Mouse (Mus musculus) layer of hippocampus, adult 9-11 months (tissue): ENCODE measurements at regions not wholly inside any gene's neighbourhood (a gene's known extent, or its start where the extent isn't known, plus 50 kb on each side); places are given as distances from the start of the nearest gene placed in this dataset.
A peak's percentile ranks its signal among the peaks of the same experiment; 100 is the strongest.

Experiments used
- DNase-seq: peaks from one replicate; pipeline ENCODE4 v3.0.0; 2022

DNA sequence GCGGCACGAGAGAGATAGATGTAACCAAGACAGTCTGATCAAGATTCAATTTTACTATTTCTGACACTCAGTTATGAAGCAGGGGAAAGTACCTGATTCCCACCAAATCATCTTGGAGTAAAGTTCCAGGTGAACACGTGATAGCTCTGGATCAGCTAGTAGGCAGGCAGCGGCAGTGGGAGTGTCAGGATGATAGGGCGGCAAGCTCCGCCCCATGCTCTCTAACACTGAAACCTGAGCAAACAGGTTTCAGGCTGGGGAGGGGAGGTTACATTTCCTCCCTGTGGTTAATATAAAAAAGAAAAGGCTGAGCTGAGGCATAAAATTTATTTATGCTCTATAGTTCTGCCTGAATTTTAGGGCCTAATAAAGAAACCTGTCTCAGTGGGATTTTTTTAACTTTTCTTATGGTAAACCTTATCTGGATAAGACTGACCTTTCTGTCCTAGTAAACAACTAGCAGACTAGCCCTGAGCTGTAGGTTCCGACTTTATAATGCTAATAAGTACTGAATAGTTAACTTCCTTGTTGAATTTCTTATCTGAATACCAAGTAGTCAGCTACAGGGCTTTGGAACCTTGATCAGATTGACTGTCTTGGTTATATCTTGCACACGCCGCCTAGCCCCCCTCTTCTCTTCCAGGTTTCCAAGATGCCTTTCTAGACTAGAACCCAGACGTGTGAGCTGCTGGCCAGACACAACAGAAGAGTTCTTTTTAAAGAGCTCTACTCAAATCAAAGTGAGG lies 254.9 kb upstream of the Dab2 start:
- no peak for DNase-seq

DNA sequence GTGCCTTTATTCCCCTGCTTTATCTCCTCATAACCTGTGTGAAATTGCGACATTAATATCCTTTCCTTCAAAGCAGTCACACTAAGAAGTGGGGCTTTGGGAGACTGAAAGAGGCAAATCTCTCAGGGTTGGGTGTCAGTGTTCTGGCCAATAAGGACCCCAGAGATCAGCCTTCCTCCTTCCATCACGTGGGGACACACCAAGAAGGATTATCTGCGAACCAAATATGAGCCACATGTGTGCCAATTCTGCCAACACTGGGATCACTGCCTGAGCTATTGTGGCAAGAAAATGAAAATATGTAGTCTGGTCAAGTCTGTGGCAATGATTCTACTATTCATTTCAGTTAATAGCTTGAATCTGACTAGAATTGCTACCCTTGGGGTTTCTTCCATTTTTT lies 243.9 kb upstream of the Dab2 start:
- DNase-seq = no peak

DNA sequence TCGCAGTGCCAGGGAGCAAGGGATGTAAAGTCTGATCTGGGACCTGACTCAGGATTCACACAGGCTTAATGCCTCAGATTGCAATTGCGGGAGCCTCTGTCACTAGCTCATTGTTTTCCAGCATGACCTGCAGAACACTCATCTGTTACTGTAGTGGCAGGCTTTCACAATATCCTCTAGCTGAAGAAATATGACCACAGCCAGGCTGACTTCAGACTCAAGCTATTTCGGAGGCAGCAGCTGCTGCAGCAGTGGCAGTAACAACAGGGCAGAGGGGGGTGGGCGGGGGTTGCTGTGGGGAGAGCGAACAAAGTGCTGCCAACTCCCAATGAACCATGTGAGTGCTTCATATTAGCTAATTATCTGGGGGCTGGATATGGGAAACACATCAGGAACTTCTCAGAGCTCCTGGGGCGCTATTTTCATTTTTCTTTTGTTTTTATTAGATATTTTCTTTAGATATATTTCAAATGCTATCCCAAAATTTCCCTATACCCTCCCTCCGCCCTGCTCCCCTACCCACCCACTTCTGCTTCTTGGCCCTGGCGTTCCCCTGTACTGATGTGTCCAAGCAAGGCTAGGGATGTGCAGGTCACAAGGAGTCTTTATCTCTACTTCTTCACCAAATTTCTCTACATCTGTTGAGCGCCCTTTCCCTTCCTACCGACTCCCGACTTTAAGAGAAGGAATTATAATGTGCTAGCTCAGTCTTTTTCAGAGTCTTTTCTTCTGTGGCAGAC lies 242.5 kb upstream of the Dab2 start:
- DNase-seq = no peak

DNA sequence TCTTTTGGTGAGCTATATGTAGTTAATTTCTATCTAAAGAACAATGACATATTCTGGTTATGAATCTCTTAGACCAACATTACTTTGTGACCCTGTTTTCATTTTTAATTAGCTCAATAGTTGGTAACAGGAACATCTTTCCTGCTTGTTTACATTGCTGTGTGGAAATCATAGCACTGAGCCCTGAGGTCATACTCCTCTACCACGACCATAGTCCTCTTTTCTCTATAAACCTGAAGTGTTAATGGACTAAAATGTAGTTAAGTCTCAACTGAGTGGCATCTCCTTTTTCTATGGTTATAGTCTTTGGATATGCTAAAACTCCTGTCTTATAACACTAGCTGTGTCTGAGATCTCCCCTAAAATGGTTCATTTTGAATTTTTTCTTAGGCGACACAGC lies 240.2 kb upstream of the Dab2 start:
- no peak for DNase-seq

DNA sequence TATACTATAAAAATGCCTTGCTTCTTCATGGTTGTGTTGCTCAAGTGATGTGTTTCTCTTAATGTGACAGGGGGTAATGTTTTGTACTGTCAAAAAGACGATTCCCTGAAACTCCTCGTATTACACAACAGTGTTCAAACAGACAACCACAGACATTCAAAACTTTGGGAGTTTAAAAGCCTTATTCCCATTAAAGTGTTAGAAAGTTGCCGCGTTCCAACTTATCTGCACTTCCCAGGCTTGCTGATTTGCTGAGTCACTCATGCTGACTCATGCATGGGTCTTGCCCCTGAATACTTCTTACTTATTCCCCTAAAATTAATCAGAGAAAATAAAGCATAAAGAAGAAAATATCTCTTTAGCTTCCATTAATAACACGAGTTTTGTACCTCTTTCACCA lies 239.8 kb upstream of the Dab2 start:
- DNase-seq = no peak

DNA sequence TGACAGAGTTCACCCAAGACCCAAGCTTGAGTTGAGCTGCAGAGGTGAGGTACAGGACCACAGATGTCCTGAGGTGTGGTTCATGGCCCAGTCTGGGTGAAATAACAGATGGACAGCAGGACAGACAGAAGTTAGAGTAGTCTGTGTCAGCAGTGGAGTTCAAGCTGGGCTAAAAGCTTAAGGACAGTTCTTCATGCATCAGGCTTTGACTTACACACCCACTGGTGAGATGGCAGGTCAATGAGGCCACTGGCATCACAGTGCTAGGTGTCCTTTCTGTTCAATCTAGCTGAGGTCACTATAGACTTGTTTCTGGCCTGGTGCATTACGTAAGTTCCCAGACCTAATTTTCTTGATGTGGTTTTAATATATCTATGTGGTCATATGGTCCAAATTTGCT lies 238.9 kb upstream of the Dab2 start:
- no peak for DNase-seq

DNA sequence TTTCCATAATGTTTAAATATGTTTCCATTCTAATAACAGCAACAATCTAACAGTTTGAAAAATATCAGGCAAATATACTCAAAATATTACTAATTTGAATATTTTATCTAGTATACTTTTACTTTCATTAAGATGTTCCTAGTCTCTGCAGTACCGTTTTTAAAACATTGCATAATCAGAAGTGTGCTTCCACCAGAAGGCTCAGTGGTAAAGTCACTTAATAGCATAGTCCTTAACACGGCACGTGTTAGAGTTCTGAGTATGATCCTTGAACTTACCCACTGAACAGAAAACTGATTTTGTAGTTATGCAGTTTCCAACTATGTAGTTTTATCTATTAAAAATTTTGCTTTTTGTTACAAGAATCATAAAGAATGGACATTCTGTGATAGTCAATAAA lies 234.5 kb upstream of the Dab2 start:
- DNase-seq = no peak

DNA sequence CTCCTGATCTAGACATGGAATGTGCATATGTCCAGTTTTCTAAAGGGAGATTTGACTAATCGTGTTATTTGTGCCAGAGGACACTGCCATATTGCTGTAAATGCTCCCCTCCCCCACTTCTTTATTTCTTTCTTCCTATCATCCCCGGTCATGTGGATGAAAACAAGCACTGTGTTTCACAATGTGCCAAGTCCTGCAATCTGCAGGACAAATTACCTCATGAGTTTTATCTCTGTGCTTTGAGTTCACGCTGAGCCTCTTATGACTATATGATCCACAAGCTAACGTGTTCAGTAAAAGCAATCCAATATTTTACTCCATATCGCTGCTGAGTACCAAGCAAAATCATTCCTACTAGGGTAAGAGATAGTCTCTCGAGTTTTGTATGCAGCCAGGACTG lies 232.2 kb upstream of the Dab2 start:
- no peak for DNase-seq

DNA sequence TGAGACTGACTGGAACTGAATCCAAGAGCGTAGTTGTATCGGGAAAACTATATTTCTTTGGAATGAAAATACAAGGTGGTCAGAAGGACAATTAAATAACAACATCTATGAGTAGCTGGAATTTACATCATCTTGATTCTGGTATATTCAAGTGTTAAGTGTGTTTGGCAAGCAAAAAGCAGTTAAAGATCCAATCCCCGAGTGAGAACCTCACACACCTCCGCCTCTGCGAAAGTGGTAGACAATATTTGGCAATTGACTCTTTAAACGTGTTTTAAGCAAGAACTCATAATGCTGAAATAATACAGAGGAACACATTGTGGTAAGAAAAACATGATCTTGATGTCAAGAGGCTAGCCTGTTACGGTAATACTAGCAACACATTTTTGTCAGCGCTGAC lies 231.2 kb upstream of the Dab2 start:
- no peak for DNase-seq

- no peak for DNase-seq
Observed at GRCm38 (mm10) chr15:6071873-6072272, 227.7 kb upstream of the Dab2 start.

DNA sequence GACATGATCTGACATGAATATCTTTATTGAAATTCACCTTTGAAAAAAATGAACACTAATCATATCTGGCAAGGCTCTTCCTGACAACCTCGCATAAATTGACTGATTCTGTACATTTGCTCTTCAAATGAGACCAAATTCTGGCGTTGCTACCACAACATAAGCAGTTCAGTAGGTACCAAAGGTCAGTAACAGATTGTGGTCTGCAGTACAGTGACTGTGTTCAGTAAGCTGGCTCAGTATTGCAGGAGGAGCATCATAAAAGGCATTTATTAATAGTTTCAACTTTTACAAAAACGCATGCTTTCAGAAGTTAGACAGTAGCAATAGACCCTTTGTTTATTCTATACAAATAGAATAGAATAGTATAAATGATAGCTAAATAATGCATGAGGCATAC lies 226.7 kb upstream of the Dab2 start:
- no peak for DNase-seq

GRCm38 (mm10) chr15:6080714-6081635 lies 218.6 kb upstream of the Dab2 start:
- DNase-seq = peak; percentile 24

- no peak for DNase-seq
Observed at GRCm38 (mm10) chr15:6087208-6087607, 212.4 kb upstream of the Dab2 start.

- DNase-seq = no peak
Observed at GRCm38 (mm10) chr15:6088498-6088897, 211.1 kb upstream of the Dab2 start.

DNA sequence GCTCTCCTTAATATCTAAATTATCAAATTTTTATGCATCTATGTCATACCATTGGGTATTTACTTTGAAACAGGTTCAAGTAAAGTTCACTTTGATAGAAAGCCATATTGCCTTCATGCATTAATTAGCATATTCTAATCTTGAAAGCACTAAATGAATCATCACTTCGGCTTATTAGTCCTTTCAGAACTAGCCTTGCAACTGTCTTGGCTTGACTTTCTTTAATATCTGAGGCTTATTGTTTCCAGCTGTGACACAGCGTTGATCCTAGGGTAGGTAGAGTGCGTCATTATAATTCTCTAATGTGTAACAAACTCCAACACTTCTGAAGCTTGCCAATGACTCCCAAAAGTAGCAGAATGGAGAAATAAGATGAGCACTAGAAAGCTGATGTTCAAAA lies 169.9 kb upstream of the Dab2 start:
- DNase-seq = no peak

- no peak for DNase-seq
Observed at GRCm38 (mm10) chr15:6132216-6132615, 167.4 kb upstream of the Dab2 start.

GRCm38 (mm10) chr15:6145071-6145470 lies 154.5 kb upstream of the Dab2 start:
- DNase-seq = no peak

GRCm38 (mm10) chr15:6154706-6155105 lies 144.9 kb upstream of the Dab2 start:
- no peak for DNase-seq

GRCm38 (mm10) chr15:6180261-6180660 lies 119.3 kb upstream of the Dab2 start:
- DNase-seq = no peak

GRCm38 (mm10) chr15:6183627-6184026 lies 116.0 kb upstream of the Dab2 start:
- DNase-seq = no peak

DNA sequence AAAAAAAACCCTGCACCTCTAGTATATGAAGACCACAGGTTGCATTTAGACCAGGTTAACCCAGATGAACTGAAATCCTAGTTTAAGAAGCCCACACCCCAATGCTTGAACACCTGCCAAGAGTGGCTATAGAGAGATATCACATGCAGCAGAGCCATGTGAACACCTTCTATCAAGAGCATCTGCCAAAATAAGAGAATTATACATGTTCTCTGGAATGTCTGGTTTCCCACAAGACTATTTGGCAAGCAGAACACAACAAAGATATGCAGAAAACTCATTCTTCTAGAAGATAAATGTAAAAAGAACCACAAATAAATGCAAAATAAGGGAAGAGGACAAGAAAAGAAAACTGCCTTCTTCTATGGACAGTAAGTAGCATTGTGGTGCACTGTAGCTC lies 107.7 kb upstream of the Dab2 start:
- no peak for DNase-seq

DNA sequence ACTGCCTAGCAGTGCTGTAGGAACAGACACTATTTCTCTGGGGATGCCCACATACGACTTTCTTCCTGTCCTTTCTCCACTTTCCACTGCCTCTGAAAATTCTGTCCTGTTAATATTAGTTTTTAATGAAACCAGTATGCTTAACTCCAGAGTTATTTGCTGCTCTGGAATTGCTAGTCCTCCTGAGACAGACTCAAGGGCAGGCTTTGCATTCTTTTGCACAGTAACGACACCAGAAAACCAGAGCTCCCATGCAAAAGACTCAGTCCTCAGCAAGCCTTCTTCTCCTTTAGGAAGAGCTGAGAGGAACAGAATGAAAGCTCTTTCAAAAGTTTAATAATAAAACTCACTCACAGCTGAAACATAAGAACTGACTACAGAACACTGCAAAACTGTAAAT lies 92.3 kb upstream of the Dab2 start:
- DNase-seq = no peak

- DNase-seq = peak; percentile 4
Observed at GRCm38 (mm10) chr15:6209301-6209700, 90.3 kb upstream of the Dab2 start.

GRCm38 (mm10) chr15:6218087-6218486 lies 81.5 kb upstream of the Dab2 start:
- DNase-seq = no peak
